Mouse (Mus musculus) thymus, postnatal 25 days (tissue): ENCODE data around the gene C1qtnf7.

ENCODE experiments used
- DNase-seq: peaks from one replicate; pipeline ENCODE4 v3.0.0; 2022

Gene C1qtnf7

GRCm38 (mm10) chr5:43625407-43625806 lies 110.1 kb downstream of the C1qtnf7 start:
- DNase-seq = no peak

DNA sequence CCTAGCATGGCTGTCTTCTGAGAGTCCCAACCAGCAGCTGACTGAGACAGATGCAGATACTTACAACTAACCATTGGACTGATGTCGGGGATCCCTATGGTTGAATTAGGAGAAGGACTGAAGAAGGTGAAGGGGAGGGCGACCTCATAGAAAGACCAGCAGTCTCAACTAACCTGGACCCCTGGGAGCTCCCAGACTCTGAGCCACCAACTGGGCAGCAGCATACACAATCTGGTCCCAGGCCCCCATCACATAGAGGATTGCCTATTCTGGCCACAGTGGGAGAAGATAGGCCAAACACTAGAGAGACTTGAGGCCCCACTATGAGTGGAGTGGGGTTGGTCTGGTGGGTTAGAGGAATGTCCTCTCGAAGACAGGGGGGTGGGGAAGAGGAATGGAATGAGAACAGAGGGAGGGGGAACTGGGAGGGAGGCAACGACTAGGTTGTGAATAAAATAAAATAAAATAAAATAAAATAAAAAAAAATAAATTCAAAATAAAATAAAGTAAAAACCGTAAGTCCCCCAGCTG lies 118.8 kb downstream of the C1qtnf7 start:
- no peak for DNase-seq

DNA sequence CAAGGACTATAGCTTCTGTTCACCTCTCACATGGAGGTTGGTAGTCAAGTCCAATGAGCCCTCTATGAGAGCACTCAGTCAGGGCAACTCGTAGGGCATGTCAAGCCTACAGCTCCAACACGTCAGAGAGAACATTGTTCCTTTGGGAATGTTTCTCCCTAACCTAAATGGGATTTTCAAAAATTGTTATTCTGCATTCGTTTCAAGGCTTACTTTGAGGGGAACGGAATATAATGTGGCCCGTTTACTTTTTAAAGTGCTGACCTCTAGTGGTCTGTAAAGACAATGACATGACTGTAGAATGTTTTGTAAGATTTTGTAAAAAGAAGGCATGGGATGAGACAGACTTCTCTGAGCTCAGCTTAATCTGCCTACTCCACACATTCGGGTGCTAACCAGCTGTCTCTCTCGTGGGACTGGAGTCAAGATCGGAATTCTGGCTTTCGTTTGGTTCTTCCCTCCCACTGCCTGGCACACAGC lies 119.3 kb downstream of the C1qtnf7 start:
- no peak for DNase-seq

- no peak for DNase-seq
These were observed 129.7 kb downstream of the C1qtnf7 start for GRCm38 (mm10) chr5:43645020-43645419.

DNA sequence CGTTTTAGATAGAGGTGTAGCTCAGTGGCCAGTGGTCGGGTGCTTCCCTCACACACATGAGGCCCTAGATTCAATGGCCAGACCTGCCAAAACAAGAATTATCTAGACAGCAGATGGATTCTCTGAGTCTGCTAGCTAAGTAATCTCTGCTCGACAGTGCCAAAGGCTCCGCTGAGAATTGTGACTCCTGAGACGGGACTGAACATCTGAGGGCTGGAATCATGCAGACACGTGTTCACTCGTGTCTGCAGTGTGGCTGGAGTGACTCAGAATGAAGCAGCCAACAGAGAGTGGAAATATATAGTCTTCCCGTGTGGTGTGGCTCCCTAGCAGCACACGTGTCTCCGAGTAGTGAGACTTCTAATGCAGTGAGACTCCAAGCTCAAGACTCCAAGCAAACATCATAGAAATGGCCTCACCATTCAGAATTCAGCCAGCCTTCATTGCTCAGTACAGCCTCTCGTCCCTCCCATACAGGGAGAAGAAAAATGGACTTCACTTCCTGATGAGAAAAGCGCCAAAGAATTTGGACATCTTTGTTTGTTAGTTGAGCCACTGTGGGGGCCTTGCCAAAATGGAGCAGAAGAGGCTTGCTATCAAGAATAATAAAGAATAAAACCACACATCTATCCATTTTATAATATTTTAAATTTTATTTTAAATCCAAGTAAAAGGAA lies 131.9 kb downstream of the C1qtnf7 start:
- DNase-seq = no peak

DNA sequence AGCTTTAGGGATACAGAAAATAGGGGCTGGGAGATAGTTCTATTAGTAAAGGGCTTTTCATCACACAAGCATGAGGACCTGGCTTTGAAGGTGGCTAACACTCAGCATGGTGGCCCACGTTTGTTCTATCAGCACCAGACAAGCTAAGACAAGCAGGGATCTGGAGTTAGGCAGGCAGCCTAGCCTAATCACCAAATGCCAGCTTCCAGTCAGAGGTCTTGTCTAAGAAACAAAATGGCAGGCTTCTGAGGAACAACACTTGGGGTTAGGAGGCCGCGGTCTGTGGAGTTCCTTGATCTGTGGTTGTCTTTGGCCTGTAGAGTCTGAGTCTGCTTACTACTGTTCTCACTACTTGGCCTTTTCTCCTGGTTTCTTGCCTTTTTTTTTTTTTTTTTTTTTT lies 146.2 kb downstream of the C1qtnf7 start:
- DNase-seq = no peak

DNA sequence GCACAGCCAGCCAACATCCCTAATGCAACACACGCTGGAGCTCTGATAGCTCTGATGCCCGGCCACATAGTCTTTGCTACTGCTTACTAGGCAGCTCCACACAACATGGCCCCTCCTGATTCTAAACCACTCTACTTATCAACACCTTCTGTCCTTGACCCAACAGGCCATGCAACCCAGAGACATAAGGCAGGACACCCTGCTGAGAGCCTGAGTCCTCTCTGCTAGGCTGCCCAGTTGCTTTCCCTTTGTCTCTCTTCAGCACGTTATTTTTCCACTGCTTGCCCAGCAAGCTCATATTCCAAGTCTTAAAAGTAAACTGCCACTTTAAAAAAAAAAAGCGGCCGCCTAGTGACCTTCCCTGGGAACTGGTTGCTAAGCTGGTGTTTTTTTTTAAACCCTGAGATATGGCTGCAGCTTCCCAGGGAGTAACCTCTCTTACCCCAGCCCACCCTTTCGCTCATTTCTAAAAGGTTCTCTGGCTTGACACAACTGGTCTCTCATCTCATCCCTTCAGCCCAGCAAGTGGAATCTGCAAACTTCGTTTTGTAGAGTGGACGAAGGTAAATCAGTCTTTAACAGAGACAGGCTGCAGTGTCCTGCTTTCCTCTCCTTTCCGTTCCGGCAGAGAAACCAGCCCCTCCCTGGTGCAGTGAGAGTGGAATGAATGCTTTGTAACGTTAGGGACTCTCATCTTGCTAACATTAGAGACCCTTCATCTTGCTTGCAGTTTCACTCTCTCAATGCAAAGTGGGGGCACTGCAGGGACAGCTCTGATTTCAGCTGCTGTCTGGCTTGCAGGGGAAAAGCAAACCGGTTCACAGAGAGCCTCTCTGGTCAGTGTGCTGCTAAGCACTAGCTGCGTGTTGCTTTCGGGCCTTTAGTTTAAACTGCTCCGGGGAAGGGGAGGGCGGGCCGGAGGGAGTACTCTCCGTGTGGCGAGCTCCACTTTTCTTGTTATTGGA lies 146.9 kb downstream of the C1qtnf7 start, which contains the start of gene Cc2d2a:
TSS of gene Cc2d2a (plus strand) at position 350 of the 965 bp plus-strand sequence.
- no peak for DNase-seq

DNA sequence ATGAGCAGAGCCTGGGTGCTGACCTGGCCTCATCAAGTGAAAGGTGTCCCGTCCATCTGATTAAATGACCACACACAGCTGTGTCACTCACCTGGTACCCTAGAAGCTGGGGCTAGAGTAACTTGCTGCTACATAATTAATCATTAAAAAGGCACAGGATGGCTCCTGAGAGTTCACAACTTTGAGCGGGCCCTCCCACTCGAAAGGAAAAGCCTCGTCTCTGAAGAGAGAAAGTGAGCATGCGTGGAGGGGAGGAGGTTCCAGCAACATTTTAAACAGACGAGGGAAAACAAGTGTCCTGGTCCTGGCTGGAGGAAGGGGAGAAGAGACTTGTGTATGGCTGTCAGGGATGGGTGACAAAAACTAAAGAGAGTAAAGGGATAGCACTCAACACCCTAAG lies 148.2 kb downstream of the C1qtnf7 start:
- no peak for DNase-seq

DNA sequence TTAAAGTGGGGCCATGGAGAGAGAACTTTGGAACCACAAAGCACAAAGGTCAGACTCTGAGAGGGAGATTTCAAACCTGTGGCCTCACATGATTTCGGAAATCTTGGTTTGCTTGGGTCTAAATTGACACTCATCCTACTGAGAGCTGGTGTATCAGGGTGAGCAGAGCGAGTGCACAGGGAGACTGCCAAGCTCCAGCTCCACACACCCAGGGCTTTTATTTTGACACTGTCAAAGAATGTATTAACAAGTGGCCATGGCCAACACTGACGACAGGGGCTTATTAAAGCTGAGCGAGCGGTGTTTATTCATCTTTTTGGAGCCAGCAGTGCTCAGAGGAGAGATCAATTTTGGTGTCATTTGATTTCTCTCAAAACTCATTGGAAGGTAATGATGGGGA lies 149.8 kb downstream of the C1qtnf7 start:
- no peak for DNase-seq
